In genomic region chr11:29607465-29607990, GRCm38 (mm10) we compare ENCODE assay signal across 21 mouse cellular contexts. TPM values are rescaled to one million over a fixed set of nuclear protein-coding genes. Genes with fewer than 3 reads are reported as not detected.
DNase-seq lines count a peak whose midpoint lies in the region; ATAC-seq and TF ChIP-seq lines count a peak whose summit lies in the region.
"Had no signal": no experiment of that assay in that cellular context is flagged by ENCODE, and none has a peak within 500 bp of the region (broad histone marks: within the 10 kb centered on the region; RNA-seq: fewer than 3 reads in every experiment).

No protein-coding gene starts in this region.

- no peak overlapping the region for H3K9ac ChIP-seq in liver, embryonic 16.5 days (ENCODE audit: low read depth, low read length)
- H3K9ac ChIP-seq in liver, embryonic 11.5 days (ENCODE audit: low read depth, low read length), result no peak overlapping the region
- no peak overlapping the region for H3K9ac ChIP-seq in intestine, postnatal 0 days (ENCODE audit: low read depth, low read length)
- H3K9ac ChIP-seq: forebrain, embryonic 15.5 days; heart, embryonic 15.5 days; hindbrain, embryonic 13.5 days had no signal

- no peaks in the 10 kb centered on the region for H3K36me3 ChIP-seq in liver, embryonic 16.5 days (ENCODE audit: control insufficient read depth, insufficient read depth)
- no peaks in the 10 kb centered on the region for H3K36me3 ChIP-seq in liver, embryonic 11.5 days (ENCODE audit: control insufficient read depth, insufficient read depth, low read length)
- no peaks in the 10 kb centered on the region for H3K36me3 ChIP-seq in intestine, postnatal 0 days (ENCODE audit: control insufficient read depth, insufficient read depth)
- H3K36me3 ChIP-seq: embryonic facial prominence, embryonic 10.5 days; forebrain, embryonic 15.5 days; heart, embryonic 15.5 days; hindbrain, embryonic 13.5 days had no signal

- H3K4me3 ChIP-seq in liver, embryonic 16.5 days (ENCODE audit: low read depth, low read length), result no peak overlapping the region
- H3K4me3 ChIP-seq in liver, embryonic 11.5 days (ENCODE audit: low read depth, low read length), result no peak overlapping the region
- H3K4me3 ChIP-seq in intestine, postnatal 0 days (ENCODE audit: low read depth, low read length), result no peak overlapping the region
- H3K4me3 ChIP-seq: embryonic facial prominence, embryonic 10.5 days; forebrain, embryonic 15.5 days; heart, embryonic 15.5 days; hindbrain, embryonic 13.5 days had no signal

- H3K4me1 ChIP-seq in liver, embryonic 16.5 days (ENCODE audit: control insufficient read depth, low read depth, low read length), result no peaks in the 10 kb centered on the region; the same call in 1 of the 2 replicates
- no peaks in the 10 kb centered on the region for H3K4me1 ChIP-seq in liver, embryonic 11.5 days (replicated peaks; ENCODE audit: control insufficient read depth, insufficient read depth, low read length)
- peaks cover 5% of the 10 kb centered on the region; the same call in 1 of the 2 replicates for H3K4me1 ChIP-seq in intestine, postnatal 0 days (replicated peaks; ENCODE audit: control insufficient read depth, insufficient read depth, low read length)
- H3K4me1 ChIP-seq: embryonic facial prominence, embryonic 10.5 days; forebrain, embryonic 15.5 days; hindbrain, embryonic 13.5 days had no signal

- no peak overlapping the region for H3K27ac ChIP-seq in liver, embryonic 16.5 days (ENCODE audit: low read length)
- H3K27ac ChIP-seq in liver, embryonic 11.5 days (ENCODE audit: low read depth, low read length), result no peak overlapping the region
- peak overlapping the region; percentile 82 for H3K27ac ChIP-seq in intestine, postnatal 0 days (ENCODE audit: low read depth, low read length)
- H3K27ac ChIP-seq: embryonic facial prominence, embryonic 10.5 days; forebrain, embryonic 15.5 days; heart, embryonic 15.5 days; hindbrain, embryonic 13.5 days; hindbrain, postnatal 0 days had no signal

- peak; percentile 52 for DNase-seq in adrenal gland, adult 2 months
- DNase-seq in adrenal gland, postnatal 4 days (ENCODE audit: low spot score in 2 of 2), result no peak
- no peak for DNase-seq in liver, embryonic 11.5 days (ENCODE audit: low spot score)
- DNase-seq in NIH3T3 (ENCODE audit: low read depth), result peak; percentile 48
- DNase-seq: cerebellum, adult 2 months; cerebellum, postnatal 10 days; gastrocnemius, postnatal 36 days; heart, adult 18-20 months; heart, postnatal 14 days had no signal

- TF ChIP-seq CTCF in intestine, postnatal 0 days (IDR thresholded peaks at IDR 0.05; ENCODE audit: low read depth), result no peak

- no peaks in the 10 kb centered on the region for H3K27me3 ChIP-seq in liver, embryonic 16.5 days (ENCODE audit: control insufficient read depth, insufficient read depth, low read depth, low read length)
- no peaks in the 10 kb centered on the region for H3K27me3 ChIP-seq in liver, embryonic 11.5 days (replicated peaks; ENCODE audit: control insufficient read depth, insufficient read depth, low read length)
- no peaks in the 10 kb centered on the region for H3K27me3 ChIP-seq in intestine, postnatal 0 days (replicated peaks; ENCODE audit: control insufficient read depth, insufficient read depth, low read length)
- H3K27me3 ChIP-seq: CH12.LX; forebrain, embryonic 15.5 days; heart, embryonic 15.5 days; hindbrain, embryonic 13.5 days had no signal

- no peaks in the 10 kb centered on the region for H3K9me3 ChIP-seq in liver, embryonic 16.5 days (replicated peaks; ENCODE audit: control insufficient read depth, low read length)
- H3K9me3 ChIP-seq in liver, embryonic 11.5 days (ENCODE audit: control insufficient read depth, low read length), result no peaks in the 10 kb centered on the region
- H3K9me3 ChIP-seq in intestine, postnatal 0 days (ENCODE audit: control insufficient read depth), result no peaks in the 10 kb centered on the region
- H3K9me3 ChIP-seq: embryonic facial prominence, embryonic 10.5 days; forebrain, embryonic 15.5 days; heart, embryonic 15.5 days; hindbrain, embryonic 13.5 days had no signal

- no peak overlapping the region for H3K4me2 ChIP-seq in liver, embryonic 16.5 days (ENCODE audit: low read depth, low read length)
- no peak overlapping the region for H3K4me2 ChIP-seq in liver, embryonic 11.5 days
- no peak overlapping the region for H3K4me2 ChIP-seq in intestine, postnatal 0 days (replicated peaks; ENCODE audit: low read depth)
- H3K4me2 ChIP-seq: forebrain, embryonic 15.5 days; heart, embryonic 11.5 days; heart, embryonic 15.5 days; hindbrain, embryonic 13.5 days had no signal

- 48% methylated on average over 2 of the region's 2 CpGs for WGBS in liver, embryonic 16.5 days (ENCODE audit: insufficient replicate concordance)
- 74% methylated on average over 2 of the region's 2 CpGs for WGBS in liver, embryonic 11.5 days
- WGBS in intestine, postnatal 0 days, result 46% methylated on average over 2 of the region's 2 CpGs

- peak; percentile 35; the same call in 1 of the 2 replicates for ATAC-seq in liver, embryonic 16.5 days (ENCODE audit: low read depth)
- ATAC-seq in liver, embryonic 11.5 days (replicated peaks; ENCODE audit: low FRiP score), result no peak
- peak; percentile 97 for ATAC-seq in intestine, postnatal 0 days
- no peak for ATAC-seq in cerebellum, adult (ENCODE audit: insufficient number of reproducible peaks, low FRiP score, low TSS enrichment)
- ATAC-seq: forebrain, embryonic 15.5 days; hindbrain, postnatal 0 days had no signal

RNA-seq across cellular contexts. Expression of gene Rps27a, which starts 59.6 kb away (rescaled TPM):
- total RNA-seq in adrenal gland, adult 2 months (2021), result 100 to 1,000 TPM; 580 to 927 TPM
- polyA plus RNA-seq in adrenal gland, adult 2 months (2012; rRNA removed), result 8.1 and 8.9 TPM in 2 replicates
- total RNA-seq in adrenal gland, postnatal 4 days (2021), result 1,000 to 10,000 TPM; 1,238 to 1,298 TPM
- polyA plus RNA-seq in liver, embryonic 16.5 days (2015; fragmentation: Nextera tagmentation; extraction: Ambion mirVana), result 535 and 592 TPM in 2 replicates
- 1,425 and 1,526 TPM in 2 replicates for polyA plus RNA-seq in liver, embryonic 11.5 days (2014; fragmentation: Nextera tagmentation; extraction: Ambion mirVana)
- 769 and 795 TPM in 2 replicates for polyA plus RNA-seq in intestine, postnatal 0 days (2015; fragmentation: Nextera tagmentation; extraction: Ambion mirVana)

RNA-seq across cellular contexts. Expression of gene Clhc1, which starts 59.8 kb away (rescaled TPM):
- under 1 TPM; 0.17 to 0.40 TPM for total RNA-seq in adrenal gland, adult 2 months (2021)
- polyA plus RNA-seq in adrenal gland, adult 2 months (2012; rRNA removed), result not detected in 2 replicates
- under 1 TPM; 0.42 to 0.48 TPM for total RNA-seq in adrenal gland, postnatal 4 days (2021)
- 0.21 TPM in 1 of 2 replicates, not detected in the other for polyA plus RNA-seq in liver, embryonic 16.5 days (2015; fragmentation: Nextera tagmentation; extraction: Ambion mirVana)
- 0.10 and 0.12 TPM in 2 replicates for polyA plus RNA-seq in liver, embryonic 11.5 days (2014; fragmentation: Nextera tagmentation; extraction: Ambion mirVana)
- 0.20 TPM in 1 of 2 replicates, not detected in the other for polyA plus RNA-seq in intestine, postnatal 0 days (2015; fragmentation: Nextera tagmentation; extraction: Ambion mirVana)
- total RNA-seq: gastrocnemius, adult 8-10 months; gastrocnemius, postnatal 36 days; heart, adult 18-20 months; heart, postnatal 14 days; hematopoietic stem cell, adult 5-6 weeks; hindbrain, postnatal 0 days had no signal

Comparison
In these comparisons a context has a peak if more than half of its experiments do, and no peak if none do; other contexts are left out.
1. DNase-seq: peak in adrenal gland, adult 2 months (single experiment) and NIH3T3 (single experiment); none in adrenal gland, postnatal 4 days (0 of 2) and liver, embryonic 11.5 days (single experiment).
2. ATAC-seq: peak in liver, embryonic 16.5 days (single experiment) and intestine, postnatal 0 days (single experiment); none in liver, embryonic 11.5 days (single experiment) and cerebellum, adult (single experiment).
3. RNA of gene Rps27a, which starts 59.6 kb away (polyA plus RNA-seq): 1,425 to 1,526 TPM in liver, embryonic 11.5 days, 769 to 795 TPM in intestine, postnatal 0 days and 535 to 592 TPM in liver, embryonic 16.5 days; 8.1 to 8.9 TPM in adrenal gland, adult 2 months; every median in the first group is over 10 times any median in the second.